Mouse (Mus musculus): ENCODE measurements around the gene Tagln2. TPM values are rescaled to one million over a fixed set of nuclear protein-coding genes. Genes with fewer than 3 reads are reported as not detected.

Gene Tagln2
- total and polyA plus RNA-seq, 3 experiments: 679 to 1,501 (median 1,068) TPM

DNA sequence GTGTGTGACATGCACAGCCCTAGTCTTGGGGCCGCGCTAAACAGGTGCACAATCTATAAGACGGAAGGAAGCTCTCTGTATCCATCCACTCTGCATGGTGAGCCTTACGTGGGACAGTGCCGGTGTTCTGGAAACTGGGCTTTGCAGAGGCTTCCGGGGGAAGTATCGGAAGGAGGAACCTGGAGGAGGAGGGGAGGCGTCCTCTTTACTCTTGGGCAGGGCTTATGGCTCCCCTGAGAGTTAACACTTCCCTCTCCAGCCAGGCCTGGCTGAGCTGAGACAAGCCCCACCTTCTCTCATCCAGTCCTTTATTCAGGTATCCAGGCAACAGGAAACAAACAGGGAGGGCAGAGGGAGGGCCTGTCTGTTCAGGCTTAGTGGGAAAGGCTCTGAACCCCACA lies 50.7 kb downstream of the Tagln2 start:
- H3K27me3 ChIP-seq (ENCODE audit: insufficient read depth, low read length): no peaks in the 10 kb centered on the region
- ATAC-seq (ENCODE audit: extremely low read depth, insufficient number of reproducible peaks, low FRiP score, poor library complexity, severe bottlenecking) (no peak), DNase-seq (ENCODE audit: low spot score) (no peak)
- H3K4me3 ChIP-seq (ENCODE audit: low read depth, low read length): no peak overlapping the region
- TF ChIP-seq POLR2AphosphoS5 (IDR thresholded peaks at IDR 0.05; ENCODE audit: insufficient replicate concordance, low read depth, low read length): no peak
- TF ChIP-seq CTCF (IDR thresholded peaks at IDR 0.05; ENCODE audit: low read depth, low read length): no peak
- no peak for TF ChIP-seq GATA2 (IDR thresholded peaks at IDR 0.05; ENCODE audit: borderline replicate concordance, low read depth, low read length)
- TF ChIP-seq GATA1 (IDR thresholded peaks at IDR 0.05; ENCODE audit: borderline replicate concordance, low read length): no peak
- no peak for TF ChIP-seq TAL1 (conservative IDR thresholded peaks at IDR 0.05; ENCODE audit: low read depth, low read length)
- no peaks in the 10 kb centered on the region for H3K4me1 ChIP-seq (ENCODE audit: insufficient read depth, low read depth, low read length)
- no peaks in the 10 kb centered on the region for H3K36me3 ChIP-seq (replicated peaks)
- peaks cover 9% of the 10 kb centered on the region for H3K9me3 ChIP-seq (replicated peaks)

DNA sequence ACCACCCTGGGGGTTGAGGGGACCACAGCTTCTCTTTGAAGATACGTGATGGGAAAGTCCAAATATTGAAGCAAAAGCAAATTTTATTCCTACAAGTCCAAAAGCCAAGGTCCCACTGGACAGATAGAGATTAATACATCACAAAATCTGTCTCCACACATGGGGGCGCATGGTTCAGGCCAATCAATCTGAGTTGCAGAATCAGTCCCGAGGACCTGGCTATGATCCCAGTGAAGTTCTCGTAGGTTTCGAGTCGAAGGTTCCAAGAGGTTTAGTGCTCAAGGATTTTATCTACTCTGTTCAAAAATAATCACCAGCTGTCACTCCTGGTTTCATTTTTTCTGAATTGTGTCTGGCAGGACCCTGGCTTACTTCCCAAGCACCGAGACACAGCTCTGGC lies 51.2 kb downstream of the Tagln2 start:
- ATAC-seq (ENCODE audit: extremely low read depth, insufficient number of reproducible peaks, low FRiP score, poor library complexity, severe bottlenecking) (no peak), DNase-seq (ENCODE audit: low spot score) (no peak)
- no peak for TF ChIP-seq TAL1 (conservative IDR thresholded peaks at IDR 0.05; ENCODE audit: low read depth, low read length)
- no peak for TF ChIP-seq CTCF (IDR thresholded peaks at IDR 0.05; ENCODE audit: low read depth, low read length)
- H3K4me3 ChIP-seq (ENCODE audit: low read depth, low read length): no peak overlapping the region
- no peaks in the 10 kb centered on the region for H3K27me3 ChIP-seq (ENCODE audit: insufficient read depth, low read length)
- H3K36me3 ChIP-seq (replicated peaks): no peaks in the 10 kb centered on the region
- H3K9me3 ChIP-seq (replicated peaks): peaks cover 14% of the 10 kb centered on the region
- no peaks in the 10 kb centered on the region for H3K4me1 ChIP-seq (ENCODE audit: insufficient read depth, low read depth, low read length)

DNA sequence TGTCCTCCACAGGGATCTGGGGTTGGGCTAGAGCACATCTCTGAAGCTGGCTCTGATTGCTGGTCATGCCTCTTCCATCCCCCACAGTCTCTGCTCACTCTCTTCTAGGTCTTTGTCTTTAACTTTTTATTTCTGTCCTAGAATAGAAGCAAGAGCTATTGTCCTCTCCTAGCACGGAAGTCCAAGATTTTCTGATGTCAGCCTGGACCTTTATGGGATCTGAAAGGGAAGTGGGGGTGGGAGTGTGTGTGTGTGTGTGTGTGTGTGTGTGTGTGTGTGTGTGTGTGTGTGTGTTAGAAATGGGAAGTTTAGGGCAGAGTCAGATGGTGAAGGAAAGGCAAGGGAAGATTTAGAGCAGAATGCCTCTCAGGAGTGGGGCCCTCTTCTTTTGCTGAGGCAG lies 52.8 kb downstream of the Tagln2 start:
- Histone ChIP-seq H3K9me3 (replicated peaks) (peaks cover 20% of the 10 kb centered on the region), H3K27me3 (ENCODE audit: insufficient read depth, low read length) (no peaks in the 10 kb centered on the region), H3K36me3 (replicated peaks) (no peaks in the 10 kb centered on the region), H3K4me3 (ENCODE audit: low read depth, low read length) (no peak overlapping the region), H3K4me1 (ENCODE audit: insufficient read depth, low read depth, low read length) (no peaks in the 10 kb centered on the region)
- TF ChIP-seq GATA1 (IDR thresholded peaks at IDR 0.05; ENCODE audit: borderline replicate concordance, low read length) (no peak), GATA2 (IDR thresholded peaks at IDR 0.05; ENCODE audit: borderline replicate concordance, low read depth, low read length) (no peak), CTCF (IDR thresholded peaks at IDR 0.05; ENCODE audit: low read depth, low read length) (no peak), TAL1 (conservative IDR thresholded peaks at IDR 0.05; ENCODE audit: low read depth, low read length) (no peak), POLR2AphosphoS5 (IDR thresholded peaks at IDR 0.05; ENCODE audit: insufficient replicate concordance, low read depth, low read length) (no peak)
- no peak for DNase-seq (ENCODE audit: low spot score)
- ATAC-seq (ENCODE audit: extremely low read depth, insufficient number of reproducible peaks, low FRiP score, poor library complexity, severe bottlenecking): no peak

DNA sequence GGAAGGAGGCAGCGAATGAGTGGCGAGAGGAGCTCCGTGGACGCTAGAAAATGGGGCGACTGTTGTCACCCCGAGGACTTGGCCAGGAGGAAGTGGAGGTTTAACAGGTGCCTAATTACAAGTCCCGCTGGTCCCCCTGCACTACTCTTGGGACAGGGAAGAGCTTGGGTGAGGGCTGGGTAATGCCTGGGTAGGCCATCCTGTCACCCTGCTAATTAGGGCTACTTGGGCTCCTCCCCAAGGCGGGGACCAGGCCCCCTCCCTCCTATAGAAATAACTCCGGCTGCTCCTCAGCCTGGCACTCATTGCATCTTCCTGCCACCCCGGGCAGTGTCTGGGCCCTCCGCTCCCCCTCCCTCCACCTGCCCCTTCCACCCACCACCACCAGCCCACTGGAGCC lies 55.8 kb downstream of the Tagln2 start, which contains the start of gene Vsig8:
Gene Vsig8 (plus strand): TSS at position 301 of the 400 bp plus-strand sequence.
- ATAC-seq (ENCODE audit: extremely low read depth, insufficient number of reproducible peaks, low FRiP score, poor library complexity, severe bottlenecking) (no peak), DNase-seq (ENCODE audit: low spot score) (no peak)
- no peak within 1 kb of the TSS for H3K4me3 ChIP-seq (ENCODE audit: low read depth, low read length)
- no peaks in the 10 kb centered on the region for H3K27me3 ChIP-seq (ENCODE audit: insufficient read depth, low read length)
- no peak for TF ChIP-seq CTCF (IDR thresholded peaks at IDR 0.05; ENCODE audit: low read depth, low read length)
- no peak for TF ChIP-seq TAL1 (conservative IDR thresholded peaks at IDR 0.05; ENCODE audit: low read depth, low read length)
- TF ChIP-seq GATA1 (IDR thresholded peaks at IDR 0.05; ENCODE audit: borderline replicate concordance, low read length): no peak
- TF ChIP-seq GATA2 (IDR thresholded peaks at IDR 0.05; ENCODE audit: borderline replicate concordance, low read depth, low read length): no peak
- no peak for TF ChIP-seq POLR2AphosphoS5 (IDR thresholded peaks at IDR 0.05; ENCODE audit: insufficient replicate concordance, low read depth, low read length)
- peaks cover 26% of the 10 kb centered on the region for H3K9me3 ChIP-seq (replicated peaks)
- H3K4me1 ChIP-seq (ENCODE audit: insufficient read depth, low read depth, low read length): no peaks in the 10 kb centered on the region
- H3K36me3 ChIP-seq (replicated peaks): no peaks in the 10 kb centered on the region

Other genes starting within 250 kb of the Tagln2 start
- not detected in 2 replicates for gene Atp1a4, start 241.6 kb upstream of the Tagln2 start, total RNA-seq (2014; fragmentation: Nextera tagmentation)
- 0.05 TPM in 1 of 2 replicates, not detected in the other for gene Atp1a4, start 241.6 kb upstream of the Tagln2 start, total RNA-seq (2017)
- gene Atp1a4, start 241.6 kb upstream of the Tagln2 start, polyA plus RNA-seq (2012): not detected in 2 replicates
- 19.9 and 33.3 TPM in 2 replicates for gene Igsf8, start 238.4 kb upstream of the Tagln2 start, total RNA-seq (2014; fragmentation: Nextera tagmentation)
- 13.1 and 14.8 TPM in 2 replicates for gene Igsf8, start 238.4 kb upstream of the Tagln2 start, total RNA-seq (2017)
- gene Igsf8, start 238.4 kb upstream of the Tagln2 start, polyA plus RNA-seq (2012): 69.3 and 71.4 TPM in 2 replicates
- gene Atp1a2, start 202.0 kb upstream of the Tagln2 start, total RNA-seq (2014; fragmentation: Nextera tagmentation): not detected in 2 replicates
- gene Atp1a2, start 202.0 kb upstream of the Tagln2 start, total RNA-seq (2017): under 0.01 and 0.05 TPM in 2 replicates
- gene Atp1a2, start 202.0 kb upstream of the Tagln2 start, polyA plus RNA-seq (2012): not detected in 2 replicates
- not detected in 2 replicates for gene Kcnj9, start 170.7 kb upstream of the Tagln2 start, total RNA-seq (2014; fragmentation: Nextera tagmentation)
- not detected in 2 replicates for gene Kcnj9, start 170.7 kb upstream of the Tagln2 start, total RNA-seq (2017)
- not detected in 2 replicates for gene Kcnj9, start 170.7 kb upstream of the Tagln2 start, polyA plus RNA-seq (2012)
- gene Kcnj10, start 158.8 kb upstream of the Tagln2 start, total RNA-seq (2014; fragmentation: Nextera tagmentation): 1.1 TPM in 1 of 2 replicates, not detected in the other
- under 0.01 and 0.11 TPM in 2 replicates for gene Kcnj10, start 158.8 kb upstream of the Tagln2 start, total RNA-seq (2017)
- gene Kcnj10, start 158.8 kb upstream of the Tagln2 start, polyA plus RNA-seq (2012): not detected in 2 replicates
- gene Pigm, start 123.5 kb upstream of the Tagln2 start, total RNA-seq (2014; fragmentation: Nextera tagmentation): 28.3 and 29.5 TPM in 2 replicates
- gene Pigm, start 123.5 kb upstream of the Tagln2 start, total RNA-seq (2017): 19.2 and 19.7 TPM in 2 replicates
- 10.6 and 12.8 TPM in 2 replicates for gene Pigm, start 123.5 kb upstream of the Tagln2 start, polyA plus RNA-seq (2012)
- gene Slamf9, start 24.7 kb upstream of the Tagln2 start, total RNA-seq (2014; fragmentation: Nextera tagmentation): not detected in 2 replicates
- not detected in 2 replicates for gene Slamf9, start 24.7 kb upstream of the Tagln2 start, total RNA-seq (2017)
- not detected in 2 replicates for gene Slamf9, start 24.7 kb upstream of the Tagln2 start, polyA plus RNA-seq (2012)
- not detected in 2 replicates for gene Igsf9, start 18.3 kb upstream of the Tagln2 start, total RNA-seq (2014; fragmentation: Nextera tagmentation)
- 0.12 and 0.38 TPM in 2 replicates for gene Igsf9, start 18.3 kb upstream of the Tagln2 start, total RNA-seq (2017)
- not detected in 2 replicates for gene Igsf9, start 18.3 kb upstream of the Tagln2 start, polyA plus RNA-seq (2012)
- 4.6 TPM in 1 of 2 replicates, not detected in the other for gene Cfap45, start 20.8 kb downstream of the Tagln2 start, total RNA-seq (2014; fragmentation: Nextera tagmentation)
- 0.12 and 0.33 TPM in 2 replicates for gene Cfap45, start 20.8 kb downstream of the Tagln2 start, total RNA-seq (2017)
- gene Cfap45, start 20.8 kb downstream of the Tagln2 start, polyA plus RNA-seq (2012): not detected in 2 replicates
- gene Vsig8, start 55.9 kb downstream of the Tagln2 start, total RNA-seq (2014; fragmentation: Nextera tagmentation): not detected in 2 replicates
- gene Vsig8, start 55.9 kb downstream of the Tagln2 start, total RNA-seq (2017): not detected in 2 replicates
- not detected in 2 replicates for gene Vsig8, start 55.9 kb downstream of the Tagln2 start, polyA plus RNA-seq (2012)
- not detected in 2 replicates for gene Slamf8, start 90.5 kb downstream of the Tagln2 start, total RNA-seq (2014; fragmentation: Nextera tagmentation)
- 0.16 TPM in 1 of 2 replicates, not detected in the other for gene Slamf8, start 90.5 kb downstream of the Tagln2 start, total RNA-seq (2017)
- gene Slamf8, start 90.5 kb downstream of the Tagln2 start, polyA plus RNA-seq (2012): not detected in 2 replicates
- not detected in 2 replicates for gene Fcrl6, start 102.5 kb downstream of the Tagln2 start, total RNA-seq (2014; fragmentation: Nextera tagmentation)
- gene Fcrl6, start 102.5 kb downstream of the Tagln2 start, total RNA-seq (2017): not detected in 2 replicates
- not detected in 2 replicates for gene Fcrl6, start 102.5 kb downstream of the Tagln2 start, polyA plus RNA-seq (2012)
- not detected in 2 replicates for gene Dusp23, start 132.9 kb downstream of the Tagln2 start, total RNA-seq (2014; fragmentation: Nextera tagmentation)
- gene Dusp23, start 132.9 kb downstream of the Tagln2 start, total RNA-seq (2017): not detected in 2 replicates
- not detected in 2 replicates for gene Dusp23, start 132.9 kb downstream of the Tagln2 start, polyA plus RNA-seq (2012)
- not detected in 2 replicates for gene Crp, start 198.0 kb downstream of the Tagln2 start, total RNA-seq (2014; fragmentation: Nextera tagmentation)
- 0.16 and 0.17 TPM in 2 replicates for gene Crp, start 198.0 kb downstream of the Tagln2 start, total RNA-seq (2017)
- not detected in 2 replicates for gene Crp, start 198.0 kb downstream of the Tagln2 start, polyA plus RNA-seq (2012)

Data from G1E (cell line).